Mouse (Mus musculus) CD4-positive helper T cell, adult 2 months (primary cell): ENCODE measurements around the gene Exoc3l4.

Source experiments
- DNase-seq: peaks from one replicate; pipeline ENCODE4 v3.0.0-alpha.2; 2012; ENCODE audit warnings: low read depth, missing footprints, low spot score

The Exoc3l4 gene

DNA sequence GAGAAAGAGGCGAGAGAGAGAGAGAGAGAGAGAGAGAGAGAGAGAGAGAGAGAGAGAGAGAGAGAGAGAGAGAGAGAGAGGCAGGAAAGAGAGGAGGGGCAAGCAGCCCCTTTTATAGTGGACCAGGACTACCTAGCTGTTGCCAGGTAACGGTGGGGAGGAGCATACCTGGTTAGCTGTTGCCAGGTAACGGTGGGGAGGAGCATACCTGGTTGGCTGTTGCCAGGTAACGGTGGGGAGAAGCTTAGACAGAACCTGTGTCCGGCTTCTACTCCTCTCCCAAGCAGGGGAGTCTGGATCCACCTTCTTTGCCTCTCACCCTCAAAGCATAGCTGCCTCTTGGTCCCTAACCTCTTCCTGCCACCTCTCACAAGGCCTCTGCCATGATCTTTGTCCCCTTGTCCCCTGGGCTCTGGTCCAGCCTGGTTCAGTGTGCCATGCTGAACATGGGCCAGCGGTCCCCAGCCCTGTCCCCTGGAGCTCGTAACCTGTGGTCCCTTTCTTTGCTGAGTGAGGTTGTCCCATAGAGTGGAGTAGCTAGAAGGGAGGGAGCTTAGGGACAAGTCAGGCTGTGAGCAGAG, 17.4 kb downstream of the Exoc3l4 start:
- DNase-seq, result no peak

DNA sequence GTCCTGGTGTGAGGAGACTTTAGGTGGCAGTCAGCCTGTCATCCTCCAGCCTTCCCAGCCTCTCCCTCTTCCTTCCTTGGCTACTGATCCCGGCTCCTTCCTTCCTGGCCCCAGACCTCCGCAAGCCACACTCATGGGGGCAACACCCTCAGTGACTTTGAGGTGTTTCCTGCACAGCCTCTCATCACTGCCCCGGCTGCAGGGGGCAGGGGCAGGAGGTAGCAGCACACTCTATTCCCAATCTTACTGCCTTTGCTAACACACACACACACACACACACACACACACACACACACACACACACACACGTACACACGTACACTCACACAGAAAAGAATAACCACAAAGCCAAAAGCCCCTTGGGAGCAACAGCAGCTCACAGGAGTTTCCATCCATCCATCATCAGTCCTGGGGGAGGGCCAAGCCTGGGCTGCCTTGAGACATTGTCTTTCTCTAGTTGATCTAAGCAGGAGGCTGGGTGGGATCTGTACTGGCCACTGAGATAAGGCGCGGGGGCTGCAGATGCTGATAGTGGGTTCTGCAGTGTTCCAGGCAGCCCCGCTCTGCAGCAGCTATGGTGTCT, 18.0 kb downstream of the Exoc3l4 start:
- DNase-seq, result no peak

DNA sequence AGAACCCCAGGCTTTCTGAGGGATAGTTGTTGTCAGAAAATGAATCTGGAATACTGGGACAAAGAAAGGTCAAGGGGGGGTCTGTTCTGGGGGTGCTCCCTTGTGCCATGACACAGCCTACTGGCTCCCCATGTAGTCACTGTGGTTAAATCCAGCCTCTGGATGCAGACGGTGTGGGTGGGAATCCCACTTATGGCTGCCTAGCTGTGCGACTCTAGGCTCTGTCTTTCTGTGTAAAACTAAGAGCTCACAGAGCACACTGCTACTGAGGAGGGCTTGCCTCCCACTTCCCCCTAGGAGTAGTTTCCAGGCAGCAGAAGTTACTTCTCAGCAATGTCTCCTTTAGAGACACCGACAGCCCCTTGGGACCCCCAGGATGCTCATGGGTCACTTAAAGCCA, 19.4 kb downstream of the Exoc3l4 start:
- no peak for DNase-seq

DNA sequence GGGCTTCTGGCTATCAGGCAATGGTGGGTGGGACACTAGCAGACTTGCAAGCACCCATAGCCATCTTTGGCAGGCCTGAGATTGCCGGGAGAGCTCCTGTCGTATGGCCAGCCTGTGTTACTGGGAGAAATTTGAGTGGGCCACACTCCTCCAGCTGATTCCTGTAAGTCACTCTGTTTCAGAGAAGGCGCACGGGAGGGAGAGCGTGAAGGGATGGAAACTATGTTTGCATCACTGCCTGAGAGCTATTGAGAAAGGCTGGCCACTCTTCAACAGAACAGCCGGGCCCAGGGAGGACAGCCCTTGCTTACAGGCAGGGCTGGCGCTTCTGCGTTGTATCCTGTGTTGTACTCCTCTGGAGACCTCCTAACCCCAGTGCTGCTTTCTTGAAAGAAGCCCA, 19.8 kb downstream of the Exoc3l4 start:
- DNase-seq, result no peak

DNA sequence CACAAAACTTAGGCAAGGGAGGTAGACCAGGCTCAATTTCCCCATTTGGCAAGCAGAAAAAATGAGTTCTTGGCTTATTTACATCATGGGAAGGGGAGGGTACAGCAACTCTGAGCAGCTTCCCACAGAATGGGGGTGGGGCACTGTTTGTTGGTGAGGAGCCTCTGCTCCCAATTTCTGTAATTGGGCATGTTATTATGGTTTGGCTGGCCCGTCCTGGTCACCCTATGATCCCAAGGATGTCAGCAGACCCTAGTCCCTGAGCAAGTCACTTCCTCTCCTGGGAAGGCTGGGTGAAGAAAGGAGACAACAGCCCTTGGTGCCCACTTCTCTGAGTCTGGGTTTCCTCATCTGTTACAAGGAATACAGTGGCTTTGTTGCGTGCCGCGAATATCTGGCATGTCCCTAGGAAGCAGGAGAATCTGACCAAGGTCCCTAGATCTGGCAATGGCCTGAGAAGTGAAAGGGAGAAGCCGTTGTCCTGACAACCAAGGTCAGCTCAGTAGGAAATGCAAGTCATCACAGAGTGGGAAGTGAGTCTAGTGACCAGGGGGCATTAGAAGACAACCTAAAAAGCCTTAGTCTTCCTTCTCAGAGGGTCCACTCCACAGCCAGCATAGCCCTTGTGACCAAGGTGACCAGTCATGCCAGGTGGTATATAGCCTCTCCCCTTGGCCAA, 20.5 kb downstream of the Exoc3l4 start:
- no peak for DNase-seq

DNA sequence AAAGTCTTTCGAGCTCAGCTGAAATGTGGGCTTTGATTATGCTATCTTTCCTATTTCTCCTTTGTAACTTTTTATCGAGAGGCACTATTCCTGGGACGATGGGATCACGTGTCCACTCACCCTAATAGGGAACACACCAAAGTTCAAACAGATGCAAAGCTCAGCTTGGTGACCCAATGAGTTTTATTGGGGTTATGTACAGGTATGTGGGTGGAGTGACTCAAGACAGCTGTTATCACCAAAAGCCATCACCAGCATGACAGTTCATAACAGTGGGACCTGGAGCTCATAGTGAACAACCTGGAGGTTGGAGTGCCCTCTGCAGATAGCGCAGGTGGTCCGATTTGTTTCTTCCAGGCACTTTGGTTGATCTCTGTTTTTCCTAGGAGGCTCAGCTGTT, 22.0 kb downstream of the Exoc3l4 start:
- DNase-seq, result no peak

DNA sequence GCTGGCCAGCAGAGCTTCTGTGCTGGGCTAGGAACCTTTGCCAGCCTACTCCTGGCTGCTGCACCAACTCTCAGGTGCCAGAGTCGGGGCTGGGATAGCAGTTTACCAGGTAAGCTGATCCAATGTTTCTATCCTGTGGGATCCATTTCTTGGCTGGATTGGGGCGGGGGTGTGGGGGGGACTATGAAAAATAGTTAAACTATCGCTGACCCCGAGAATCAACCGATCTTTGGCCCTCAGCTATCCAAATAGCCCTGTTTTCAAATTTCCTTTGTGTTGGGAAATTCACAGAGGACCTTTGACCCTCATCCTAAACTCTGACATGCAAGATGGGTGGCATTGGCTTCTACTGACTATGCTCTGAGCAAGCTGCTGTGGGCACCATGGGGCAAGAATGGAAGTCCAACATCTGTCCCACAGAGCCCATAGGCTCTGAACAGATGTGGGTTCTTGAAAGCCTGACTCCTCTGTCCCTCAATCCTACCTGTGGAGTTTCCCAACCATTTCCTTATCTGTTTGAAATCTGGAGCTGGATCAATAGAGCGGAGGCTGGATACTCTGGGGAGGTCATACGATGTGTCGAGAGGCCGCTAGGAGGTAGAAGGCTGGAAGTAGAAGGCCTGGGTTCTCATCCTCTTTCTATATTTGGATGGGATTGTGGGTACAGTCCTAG, 24.0 kb downstream of the Exoc3l4 start:
- no peak for DNase-seq

DNA sequence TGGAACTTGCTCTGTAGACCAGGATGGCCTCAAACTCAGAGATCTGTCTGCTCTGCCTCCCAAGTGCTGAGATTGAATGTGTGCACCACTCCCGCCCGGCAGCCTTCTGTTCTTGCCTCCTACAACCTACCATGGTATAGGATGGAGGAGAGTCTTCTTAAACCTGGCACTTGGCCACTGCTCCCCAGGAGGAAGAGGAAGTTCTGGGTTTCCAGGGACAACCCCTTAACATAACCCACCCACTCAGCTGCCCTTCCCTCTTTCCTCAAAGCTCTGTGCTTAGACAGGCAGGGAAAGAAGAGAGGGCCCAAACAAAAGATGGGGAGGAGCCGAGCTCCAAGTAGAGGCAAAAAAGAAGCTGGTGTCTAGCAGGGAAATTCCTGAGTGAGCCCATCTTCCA, 24.7 kb downstream of the Exoc3l4 start:
- DNase-seq, result no peak

DNA sequence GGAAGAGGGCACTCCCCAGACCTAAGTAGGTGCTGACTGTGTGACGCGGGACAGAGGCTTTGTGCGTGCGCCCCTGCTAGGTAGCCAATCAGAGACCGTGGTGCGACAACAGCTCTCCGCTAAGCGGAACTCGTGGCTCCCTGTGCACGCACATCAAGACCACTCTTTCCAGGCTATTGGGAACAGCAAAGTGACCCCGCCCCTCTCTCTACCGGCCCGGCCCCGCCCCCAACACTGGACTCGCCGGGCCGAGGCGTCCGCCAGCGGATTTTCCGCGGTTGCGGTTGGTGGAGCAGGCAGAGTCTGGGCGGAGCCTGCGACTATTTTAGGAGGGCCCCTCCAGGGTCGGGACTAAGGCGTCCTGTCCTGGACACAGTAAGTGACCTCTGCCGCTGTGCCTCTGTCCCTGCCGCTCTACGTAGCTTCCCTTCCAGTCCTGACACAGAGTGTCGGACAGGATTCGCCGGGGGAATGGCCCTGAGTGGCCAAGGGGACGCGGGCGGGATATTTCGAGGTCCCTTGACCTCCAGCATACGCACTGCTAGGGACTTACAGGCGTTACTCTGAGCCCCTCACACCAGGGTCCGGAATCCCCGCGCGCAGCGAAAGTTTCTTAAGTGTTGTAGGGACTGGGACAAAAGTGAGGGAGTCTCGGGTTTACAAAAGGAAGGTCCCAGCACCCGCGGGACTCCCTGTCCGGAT, 25.6 kb downstream of the Exoc3l4 start, which contains the start of gene Tnfaip2:
TSS of gene Tnfaip2 (plus strand) at position 161 of the 702 bp plus-strand sequence.
- DNase-seq, result peak; percentile 16

DNA sequence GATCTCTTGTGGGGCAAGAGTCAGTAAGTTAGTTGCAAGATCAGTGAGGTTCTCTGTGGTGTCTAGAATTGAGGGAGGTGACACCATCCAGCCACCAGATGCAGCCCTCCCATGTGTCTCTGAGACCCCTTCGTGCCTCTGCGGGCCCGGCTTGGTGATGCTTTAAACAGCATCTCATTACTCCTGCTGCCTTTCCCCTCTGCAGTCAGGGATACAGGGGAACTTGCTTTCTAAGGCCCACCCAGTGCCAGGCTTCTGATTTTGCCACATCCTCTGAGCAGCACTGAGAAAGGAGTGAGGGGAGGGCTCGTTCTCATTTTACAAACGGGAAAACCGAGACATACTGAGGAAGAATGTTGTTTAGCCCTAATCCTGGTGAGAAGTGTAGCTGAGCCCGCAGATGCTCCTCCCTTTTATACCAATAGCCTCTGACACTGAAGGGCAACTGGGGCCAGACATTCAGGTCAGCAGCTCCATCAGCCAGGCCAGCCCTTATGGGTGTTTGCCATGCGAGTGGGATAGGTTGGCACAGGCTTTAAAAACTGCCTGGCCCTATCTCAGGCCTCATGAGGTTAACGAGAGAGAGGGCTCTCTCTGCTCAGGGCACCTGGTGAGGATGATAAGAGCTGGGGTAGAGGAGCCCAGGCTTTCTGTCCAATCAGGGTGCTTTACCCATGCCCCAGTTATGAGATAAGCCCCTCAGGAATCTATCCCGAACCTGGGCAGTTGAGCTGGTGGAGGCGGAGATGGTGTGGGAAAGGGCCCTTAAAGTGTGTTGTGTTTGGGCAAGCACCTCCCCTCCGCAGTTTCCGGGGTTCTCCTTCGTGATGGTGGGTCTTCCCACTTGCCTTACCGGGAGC, 26.4 kb downstream of the Exoc3l4 start:
- DNase-seq, result no peak

DNA sequence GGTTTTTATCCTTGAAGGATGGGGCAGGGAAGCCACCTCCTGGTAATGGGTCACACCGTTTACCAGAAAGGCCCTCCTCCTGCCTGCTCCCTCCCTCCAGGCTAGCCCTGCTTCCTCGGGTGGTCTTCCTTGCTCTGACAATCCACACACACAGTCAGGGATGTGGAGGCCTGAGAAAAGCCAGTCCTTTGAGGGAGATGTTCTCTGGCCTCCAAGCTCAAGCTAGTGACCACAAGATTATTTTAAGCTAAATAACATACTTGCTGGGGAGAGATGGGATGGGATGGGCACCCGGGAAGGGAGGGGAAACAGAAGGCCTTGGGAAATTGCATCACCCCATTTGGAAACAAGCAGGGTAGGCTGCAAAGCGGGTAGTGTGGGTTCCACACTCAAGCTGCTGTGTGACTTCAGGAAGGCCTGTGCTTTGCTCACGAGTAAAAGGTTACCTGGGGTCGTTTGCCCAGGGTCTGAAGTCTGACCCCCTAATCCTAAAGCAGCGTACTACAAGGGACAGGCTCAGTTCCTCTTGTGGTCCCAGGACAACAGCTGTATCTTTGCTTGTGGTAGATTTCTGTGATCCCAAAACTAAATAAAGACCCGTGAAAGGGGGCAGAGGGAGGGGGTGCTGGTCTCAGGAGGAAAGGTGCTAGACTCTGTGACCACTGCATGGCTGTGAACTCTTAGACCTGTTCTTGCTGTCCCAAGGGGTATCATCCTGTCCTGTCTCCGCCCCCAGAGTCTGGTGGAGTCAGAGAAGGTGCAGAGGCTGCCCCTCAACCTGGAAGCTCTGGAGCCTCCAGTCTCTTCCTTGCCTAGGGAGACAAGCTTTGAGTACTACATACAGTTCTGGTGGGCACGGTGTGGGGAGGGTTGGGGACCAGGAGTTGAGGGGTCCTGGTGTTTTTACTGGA, 27.4 kb downstream of the Exoc3l4 start:
- DNase-seq, result no peak

DNA sequence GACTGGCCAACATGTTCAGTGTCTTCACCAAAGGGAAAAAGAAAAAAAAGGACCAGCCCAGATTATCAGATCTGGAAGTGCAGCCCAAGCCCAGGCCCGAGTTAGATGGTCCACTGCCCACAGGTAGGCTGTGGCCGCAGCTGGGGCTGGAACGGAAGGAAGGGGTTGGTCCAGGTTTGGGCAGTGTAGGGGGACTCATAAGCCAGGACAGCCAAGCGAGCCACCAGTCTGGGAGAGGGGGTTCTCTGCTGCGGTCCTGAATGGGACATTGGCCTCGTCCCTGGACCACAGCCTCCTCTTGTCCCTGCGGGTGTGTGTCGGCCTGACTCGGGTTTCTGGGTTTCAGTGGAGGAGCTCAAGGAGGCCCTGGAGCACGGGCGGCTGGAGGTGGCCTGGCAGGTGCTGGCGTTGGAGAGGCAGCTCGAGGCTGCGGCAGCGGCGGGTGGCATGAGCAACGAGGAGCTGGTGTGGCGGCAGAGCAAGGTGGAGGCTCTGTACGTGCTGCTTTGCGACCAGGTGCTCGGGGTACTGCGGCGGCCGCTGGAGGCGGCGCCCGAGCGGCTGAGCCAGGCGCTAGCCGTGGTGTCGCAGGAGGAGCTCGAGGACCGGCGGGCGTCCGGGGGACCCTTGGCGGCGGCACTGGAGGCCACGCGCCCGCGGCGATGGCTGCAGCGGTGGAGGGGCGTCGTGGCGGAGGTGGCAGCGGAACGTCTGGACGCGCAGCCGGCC, 28.5 kb downstream of the Exoc3l4 start:
- DNase-seq, result no peak

DNA sequence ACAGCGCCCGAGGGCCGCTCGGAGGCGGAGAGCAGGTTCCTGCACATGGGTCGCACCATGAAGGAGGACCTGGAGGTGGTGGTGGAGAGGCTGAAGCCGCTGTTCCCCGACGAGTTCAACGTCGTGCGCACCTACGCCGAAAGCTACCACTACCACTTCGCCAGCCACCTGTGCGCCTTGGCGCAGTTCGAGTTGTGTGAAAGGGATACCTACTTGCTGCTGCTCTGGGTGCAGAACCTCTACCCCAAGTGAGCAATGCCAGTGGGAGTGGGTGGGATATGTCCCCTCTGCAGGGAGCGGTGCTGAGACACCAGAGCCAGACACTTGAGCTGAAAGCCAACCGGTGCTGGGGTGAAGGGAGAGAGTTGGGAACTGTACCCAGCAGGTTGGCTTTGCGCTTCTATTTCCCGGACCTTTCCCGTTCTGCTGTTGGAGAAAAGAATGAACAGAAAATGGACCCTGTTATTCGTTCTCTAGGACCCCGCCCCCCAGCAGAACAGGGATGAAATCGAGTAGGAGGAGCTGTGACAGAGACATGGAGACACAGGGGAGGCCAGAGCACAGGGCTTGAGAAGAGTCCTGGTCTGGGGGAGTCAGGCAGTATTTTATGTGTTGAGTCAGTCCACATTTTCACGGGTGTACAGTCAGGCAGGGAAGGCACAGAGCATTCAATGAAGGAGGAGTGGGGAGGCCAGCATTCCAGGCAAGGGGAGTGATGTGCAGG, 29.2 kb downstream of the Exoc3l4 start:
- DNase-seq, result no peak

DNA sequence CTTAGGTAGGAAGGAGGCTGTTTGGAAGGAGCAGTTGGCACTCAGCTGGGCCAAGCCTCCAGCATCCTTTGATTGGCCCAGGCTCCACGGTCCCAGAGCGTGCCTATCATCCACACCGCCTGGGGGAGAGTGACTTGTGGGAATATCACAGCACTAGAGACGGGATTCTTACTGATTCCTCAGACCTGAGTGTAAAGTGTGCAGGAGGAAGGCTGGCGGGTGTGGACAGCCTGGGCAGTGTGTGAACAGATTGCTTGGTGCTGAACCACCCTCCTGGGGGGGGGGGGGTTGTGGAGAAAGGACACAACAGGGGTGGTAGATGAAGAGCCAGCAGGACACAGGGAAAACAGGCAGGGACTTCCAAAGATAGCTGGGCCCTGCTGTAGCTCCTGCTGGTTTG, 29.9 kb downstream of the Exoc3l4 start:
- DNase-seq, result no peak

DNA sequence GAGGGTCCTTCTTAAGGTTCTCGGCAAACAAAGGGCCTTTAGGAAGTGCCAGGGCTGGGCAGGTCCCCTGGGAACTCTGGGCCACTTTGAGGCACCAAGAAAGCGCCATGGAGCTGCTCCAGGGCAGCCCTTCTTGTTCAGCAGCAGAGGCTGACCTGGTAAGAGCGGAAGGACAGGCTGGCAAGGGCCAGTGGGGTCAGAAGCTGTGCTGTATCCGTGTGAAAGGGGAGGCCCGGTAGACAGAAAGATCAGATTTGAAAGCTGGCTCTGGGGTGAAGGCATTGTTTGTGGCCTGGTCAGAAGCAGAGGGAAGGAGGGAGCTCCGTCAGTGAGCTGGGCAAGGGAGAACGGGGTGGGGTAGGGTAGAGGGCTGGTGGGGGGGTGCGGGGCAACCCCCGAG, 30.5 kb downstream of the Exoc3l4 start:
- DNase-seq, result no peak

DNA sequence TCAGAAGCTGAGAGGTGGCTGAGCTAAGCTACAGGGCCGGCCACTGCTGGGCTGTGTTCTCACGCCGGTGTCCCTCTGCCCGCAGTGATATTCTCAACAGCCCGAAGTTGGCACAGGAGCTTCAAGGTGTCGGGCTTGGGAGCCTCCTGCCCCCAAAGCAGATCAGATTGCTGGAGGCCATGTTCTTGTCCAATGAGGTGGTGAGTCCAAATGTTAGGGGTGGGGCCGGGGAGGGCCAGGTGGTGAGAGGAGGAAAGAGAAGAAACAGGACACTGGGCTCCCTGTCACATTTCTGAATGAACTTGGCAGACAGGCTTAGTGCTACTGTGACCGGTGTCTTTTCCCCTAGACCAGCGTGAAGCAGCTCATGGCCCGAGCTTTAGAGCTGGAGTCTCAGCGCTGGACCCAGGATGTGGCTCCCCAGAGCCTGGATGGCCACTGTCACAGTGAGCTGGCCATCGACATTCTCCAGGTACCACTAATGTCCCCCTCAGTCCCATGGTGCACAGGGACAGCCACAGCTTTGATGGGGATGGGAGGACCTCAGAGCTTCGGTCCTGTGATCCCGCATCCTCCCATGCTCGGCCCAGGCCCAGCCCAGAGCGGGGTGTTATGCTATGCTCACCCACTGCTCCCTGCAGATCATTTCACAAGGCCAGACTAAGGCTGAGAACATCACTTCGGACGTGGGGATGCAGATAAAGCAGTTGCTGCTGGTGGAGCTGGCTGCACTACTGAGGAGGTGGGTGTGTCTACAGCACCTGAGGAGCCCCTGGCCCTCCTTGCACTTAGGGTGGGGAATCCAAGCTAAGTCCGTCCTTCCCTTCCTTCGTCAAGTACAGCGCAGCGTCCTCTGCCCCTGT, 31.3 kb downstream of the Exoc3l4 start:
- DNase-seq, result no peak

DNA sequence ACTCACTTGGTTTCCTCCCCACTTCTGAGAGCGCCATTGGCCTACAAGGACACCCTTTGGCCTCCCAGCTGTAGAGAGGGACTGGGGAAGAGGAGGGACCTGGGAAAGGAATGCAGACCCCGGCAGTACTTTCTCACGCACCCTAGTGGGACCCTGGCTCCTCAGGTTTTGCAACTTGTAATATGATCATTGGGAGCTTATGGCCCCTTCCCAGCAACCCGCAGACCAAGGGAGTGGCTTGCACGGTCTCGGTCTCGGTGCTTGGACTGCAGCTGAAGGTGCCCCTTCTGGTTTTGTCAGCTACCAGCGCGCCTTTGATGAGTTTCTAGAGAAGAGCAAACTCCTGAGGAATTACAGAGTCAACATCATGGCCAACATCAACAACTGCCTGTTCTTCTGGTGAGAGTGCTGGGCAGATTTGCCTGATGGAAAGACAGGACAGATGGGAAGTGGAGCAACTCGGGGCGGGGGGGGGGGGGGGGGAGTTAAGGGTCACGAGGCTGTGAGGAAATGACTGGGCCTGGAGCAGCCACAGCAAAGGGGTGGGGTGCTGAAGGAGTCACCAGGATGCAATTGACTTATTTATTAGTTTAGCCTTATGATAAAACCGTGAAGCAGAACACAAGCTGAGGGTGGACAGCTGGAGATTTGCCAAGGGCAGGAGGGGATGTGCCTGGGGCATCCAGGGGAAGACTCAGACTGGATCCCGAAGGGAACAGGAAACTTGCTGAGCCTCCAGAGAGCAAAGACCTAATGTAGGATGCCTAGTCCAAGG, 32.3 kb downstream of the Exoc3l4 start:
- DNase-seq, result no peak
